Mouse (Mus musculus) ES-E14 (cell line): ENCODE measurements around the gene Cdk2ap1.
"Not testable (repeated sequence)": the region's sequence is repeated elsewhere in the genome, so short reads cannot be mapped to it uniquely, and the experiment has no call there.

Experiments used
- MAFK ChIP-seq: IDR thresholded peaks from 2 replicates; pipeline ENCODE4 v1.6.1; 2014; ENCODE audit warnings: mild to moderate bottlenecking, low read depth, low read length, inconsistent platforms; ENCODE audit not compliant: insufficient read depth
- ZC3H11A ChIP-seq: IDR thresholded peaks from 2 replicates; pipeline ENCODE4 v1.6.1; 2012; ENCODE audit warnings: low read depth, mild to moderate bottlenecking, inconsistent platforms, low read length, borderline replicate concordance

DNA sequence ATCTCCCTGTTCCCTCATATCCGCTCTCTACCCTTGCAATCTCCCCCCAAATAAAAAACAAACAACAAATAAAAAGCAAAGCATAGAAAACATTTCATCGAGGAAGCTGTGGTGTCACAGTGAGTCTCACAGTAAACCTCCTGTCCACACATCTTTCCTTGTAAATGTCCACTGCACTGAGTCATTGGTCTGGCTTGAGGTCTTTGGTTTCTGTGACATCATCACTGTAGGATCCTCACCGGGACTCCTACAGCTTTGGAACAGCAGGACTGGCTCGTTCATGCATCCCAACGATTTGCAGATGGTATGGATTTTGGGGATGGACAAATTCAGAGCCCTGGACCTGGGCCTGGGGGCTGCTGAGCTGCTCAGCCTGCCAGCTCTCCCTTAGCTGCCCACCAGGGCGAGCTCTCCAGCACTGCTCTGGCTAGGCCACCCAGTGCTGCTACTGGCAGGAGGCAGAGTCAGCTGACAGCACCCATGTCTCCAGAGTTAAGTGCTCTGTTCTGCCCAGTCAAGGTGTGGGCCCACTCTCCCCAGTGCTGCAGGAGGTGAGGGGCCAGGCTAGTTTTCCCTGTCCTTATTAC, 21.0 kb downstream of the Cdk2ap1 start:
- TF ChIP-seq MAFK, ZC3H11A: not testable (repeated sequence)
